Mouse (Mus musculus): ENCODE results near the gene Npy4r.
A peak's percentile ranks its signal among the peaks of the same experiment; 100 is the strongest.

Gene Npy4r

DNA sequence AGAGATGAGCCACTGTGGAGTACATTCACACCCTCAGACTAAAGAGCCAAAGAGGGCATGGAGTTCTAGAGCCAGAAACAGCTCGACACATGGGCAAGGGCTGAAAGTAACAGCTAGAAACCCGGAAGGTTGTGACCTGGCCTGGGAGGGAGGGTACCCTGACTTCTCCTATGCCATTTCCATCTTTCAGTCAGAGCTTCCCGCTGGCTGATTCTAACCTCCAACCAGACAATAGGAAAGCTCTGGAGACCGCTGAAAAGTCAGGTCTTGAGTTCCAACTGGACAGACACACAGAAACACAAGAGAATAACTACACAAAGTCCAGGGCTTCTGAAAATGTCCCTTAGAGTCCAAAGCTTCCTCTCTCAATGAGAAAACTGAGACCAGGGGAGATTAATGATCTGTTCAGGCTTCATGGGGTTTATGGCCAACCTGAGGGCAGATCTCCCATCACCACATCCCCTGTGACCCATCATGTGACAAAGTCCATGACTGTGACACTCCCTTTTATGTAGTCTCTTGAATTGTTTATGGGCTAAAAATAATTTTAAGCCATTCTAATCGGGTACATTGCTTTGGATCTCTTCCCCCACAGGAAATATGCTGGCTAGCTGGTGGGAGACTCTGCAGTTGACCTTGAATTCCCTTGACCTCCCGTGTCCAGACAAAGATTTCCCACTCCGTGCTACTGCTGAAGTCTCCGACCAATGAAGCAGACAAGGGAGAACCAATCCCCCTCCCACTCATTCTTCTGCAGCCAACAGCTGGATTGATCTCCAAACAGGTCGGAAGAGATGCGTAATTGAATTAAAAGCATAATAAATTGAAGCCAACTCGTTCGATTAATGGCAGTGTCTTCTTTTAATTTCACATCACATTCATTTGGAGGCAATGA lies 32.0 kb downstream of the Npy4r start:
- no peak for DNase-seq (ENCODE audit: low spot score in 2 of 2)

- no peak for DNase-seq (ENCODE audit: low spot score in 2 of 2)
Measured at GRCm38 (mm10) chr14:34119046-34119723, 33.1 kb downstream of the Npy4r start.

DNA sequence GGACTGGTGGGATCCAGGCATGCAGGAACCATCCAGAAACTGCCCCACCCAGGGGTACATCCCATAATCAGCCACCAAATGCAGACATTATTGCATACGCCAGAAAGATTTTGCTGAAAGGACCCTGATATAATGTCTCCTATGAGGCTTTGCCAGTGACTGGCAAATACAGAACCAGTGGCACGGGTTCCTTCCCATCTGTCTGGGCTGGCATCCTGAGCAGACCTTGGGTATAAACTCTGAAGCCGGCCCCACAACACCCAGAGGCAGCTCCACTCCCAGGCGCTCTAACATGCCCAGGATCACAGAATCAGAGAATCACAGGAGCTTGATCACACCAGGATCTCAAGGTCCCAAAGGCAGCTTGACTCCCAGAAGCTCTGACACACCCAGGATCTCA lies 38.0 kb downstream of the Npy4r start:
- DNase-seq (ENCODE audit: low spot score in 2 of 2): no peak

GRCm38 (mm10) chr14:34107594-34107993 lies 44.7 kb downstream of the Npy4r start:
- DNase-seq (ENCODE audit: low spot score in 2 of 2): no peak

DNA sequence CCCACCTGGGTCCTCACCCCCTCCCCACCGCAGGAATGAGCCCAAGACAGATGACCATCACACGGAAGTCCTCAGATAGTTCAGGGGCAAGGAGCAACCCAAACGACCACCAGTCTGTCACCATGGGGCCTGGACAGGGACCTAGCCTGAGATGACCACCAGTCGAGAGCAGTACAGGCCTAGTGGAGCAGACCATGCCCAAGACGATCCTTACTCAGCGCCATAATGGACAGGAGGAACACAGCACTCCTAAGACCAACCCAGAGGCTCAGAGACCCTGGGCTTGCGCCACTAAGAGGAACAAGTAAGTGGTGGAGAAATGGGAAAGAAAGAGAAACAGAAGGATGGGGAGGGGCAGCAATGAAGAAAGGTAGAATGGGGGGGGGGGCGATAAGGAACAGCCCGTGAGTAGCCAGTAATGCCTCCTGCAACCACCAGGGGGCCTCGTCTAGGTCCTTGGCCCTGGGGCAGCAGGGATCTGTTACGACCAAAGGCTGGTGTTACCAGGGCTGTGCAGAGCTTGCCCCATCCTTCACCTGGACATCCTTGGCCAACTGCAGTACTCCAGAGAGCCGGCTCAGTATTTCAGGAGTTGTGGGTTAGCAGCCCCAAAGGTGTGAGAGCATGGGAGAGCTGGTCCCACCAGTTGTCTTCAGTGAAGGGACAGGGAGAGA lies 45.8 kb downstream of the Npy4r start:
- no peak for DNase-seq (ENCODE audit: low spot score in 2 of 2)

DNA sequence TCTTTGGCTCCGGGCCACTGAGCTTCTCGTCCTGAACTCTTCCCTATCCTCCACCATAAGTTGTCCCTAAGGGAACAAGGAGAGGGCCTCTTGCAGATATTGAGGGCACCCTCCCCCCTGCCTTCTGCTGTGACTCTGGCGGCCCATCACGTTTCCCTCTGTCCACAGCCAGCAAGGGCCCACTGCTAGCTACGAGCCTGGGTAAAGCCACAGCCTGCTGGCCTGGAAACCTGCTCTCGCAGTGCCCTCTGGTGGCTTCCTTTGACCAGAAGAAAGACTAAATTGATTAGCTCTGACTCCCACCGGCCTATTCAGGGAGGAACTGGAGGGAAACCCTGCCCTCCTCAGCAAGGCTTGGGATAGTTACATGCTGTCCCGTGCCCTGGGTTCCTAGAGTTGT lies 47.4 kb downstream of the Npy4r start:
- DNase-seq (ENCODE audit: low spot score in 2 of 2): peak; percentile 28 to 30

DNA sequence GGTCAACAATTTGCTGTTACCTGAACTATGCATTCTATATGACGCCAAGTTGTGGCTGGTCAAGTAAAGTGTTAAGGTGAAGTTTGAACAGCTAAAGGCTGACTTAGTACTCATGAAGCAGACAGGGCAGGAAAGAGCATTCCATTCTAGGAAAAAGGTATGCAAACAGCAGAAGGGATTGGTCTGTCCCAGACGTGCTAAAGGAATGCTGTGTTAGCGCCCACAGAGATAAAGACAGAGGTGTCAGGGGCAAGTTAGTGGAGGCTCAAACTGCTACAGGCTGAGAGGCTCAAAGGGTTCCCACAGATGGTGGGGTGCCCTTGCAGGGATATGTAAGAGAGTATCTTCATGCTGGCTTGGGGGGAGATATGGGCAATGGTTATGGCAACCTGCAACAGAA lies 48.4 kb downstream of the Npy4r start:
- DNase-seq (ENCODE audit: low spot score in 2 of 2): no peak

GRCm38 (mm10) chr14:34102601-34103000 lies 49.7 kb downstream of the Npy4r start, which contains the start of gene A630023A22Rik:
Gene A630023A22Rik (minus strand): TSS chr14:34102754.
- DNase-seq (ENCODE audit: low spot score in 2 of 2): no peak

DNA sequence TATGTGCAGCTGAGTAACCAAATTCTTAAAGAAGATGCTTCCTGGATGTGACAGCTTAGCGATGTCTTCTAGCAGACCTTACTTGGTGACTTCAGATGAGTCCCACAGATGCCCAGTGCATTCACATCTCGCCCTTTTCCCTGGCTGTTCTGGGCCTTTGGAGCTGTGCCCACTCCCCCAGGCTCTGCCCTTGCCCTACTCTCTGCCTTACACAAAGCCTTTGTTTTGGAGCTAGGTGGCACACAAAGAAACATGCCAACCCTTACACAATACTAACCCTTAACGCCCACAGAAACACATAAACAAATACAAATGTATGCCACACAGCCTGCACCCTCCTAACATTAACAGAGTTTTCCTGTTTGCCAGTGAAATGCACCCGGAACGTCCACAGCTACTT lies 56.1 kb downstream of the Npy4r start:
- no peak for DNase-seq (ENCODE audit: low spot score in 2 of 2)
